Mouse (Mus musculus): ENCODE measurements at regions not wholly inside any gene's neighbourhood (a gene's known extent, or its start where the extent isn't known, plus 50 kb on each side); places are given as distances from the start of the nearest gene placed in this dataset.

GRCm38 (mm10) chr2:72871836-72872235, 108.4 kb downstream of the Sp3 start:
- intact Hi-C loops (cut with DNase I), result no loop called here
- peak; percentile 76 to 79 for DNase-seq

- intact Hi-C loops (cut with DNase I), result no loop called here
- no peak for DNase-seq
These were observed 106.3 kb downstream of the Sp3 start for GRCm38 (mm10) chr2:72873948-72874347.

- DNase-seq, result no peak
- intact Hi-C loops (cut with DNase I), result no loop called here
These were observed 105.7 kb downstream of the Sp3 start for GRCm38 (mm10) chr2:72874533-72874932.

DNA sequence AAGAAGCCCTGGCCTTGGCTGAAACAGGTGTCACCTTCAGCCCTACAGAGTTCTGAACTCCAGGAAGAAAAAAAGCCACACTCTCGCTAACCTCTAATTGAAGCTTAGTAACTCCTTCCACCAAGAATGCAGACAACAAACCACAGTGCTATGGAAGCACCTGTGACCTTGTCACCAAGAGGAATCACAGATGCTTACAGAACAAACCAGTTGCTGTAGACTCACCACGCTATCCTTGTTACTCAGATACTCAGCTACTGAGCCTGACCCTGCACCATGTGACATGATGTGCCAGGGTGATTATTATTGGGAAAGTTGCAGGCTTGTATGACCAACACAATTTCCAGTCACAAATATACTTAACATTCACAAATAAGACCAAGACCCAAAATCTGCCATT, 104.6 kb downstream of the Sp3 start:
- intact Hi-C loops (cut with DNase I), result no loop called here

DNA sequence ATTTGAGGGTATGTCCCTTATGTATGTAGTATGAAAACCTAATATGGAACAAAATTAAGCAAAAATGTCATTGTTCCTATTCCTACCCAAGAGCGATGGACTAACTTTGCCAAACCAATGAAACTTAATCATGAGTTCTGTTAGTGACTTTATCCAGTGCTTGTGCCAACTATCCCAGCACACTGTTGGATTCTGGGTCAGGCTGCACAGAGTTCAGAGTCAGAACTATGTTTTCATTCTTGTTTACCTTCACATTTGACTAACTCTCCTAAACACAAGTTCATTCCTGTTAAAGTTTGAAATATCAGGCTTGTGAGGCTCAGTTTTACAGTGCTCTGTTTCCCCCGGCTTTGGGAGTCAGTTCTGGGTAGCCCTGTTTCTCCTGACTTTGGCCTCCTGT, 100.2 kb downstream of the Sp3 start:
- intact Hi-C loops (cut with DNase I), result no loop called here
- DNase-seq, result no peak

More for the DNA sequence above, 104.6 kb downstream of the Sp3 start:
- no peak for DNase-seq

GRCm38 (mm10) chr2:72881554-72881953, 98.7 kb downstream of the Sp3 start:
- intact Hi-C loops (cut with DNase I), result no loop called here

GRCm38 (mm10) chr2:72886250-72886649, 94.0 kb downstream of the Sp3 start:
- DNase-seq, result no peak
- intact Hi-C loops (cut with DNase I), result no loop called here

More at GRCm38 (mm10) chr2:72881554-72881953, 98.7 kb downstream of the Sp3 start:
- DNase-seq, result no peak

All from heart, postnatal 10 days (tissue).